Mouse (Mus musculus): Measurements from ENCODE around the gene Kcnb1.

DNA sequence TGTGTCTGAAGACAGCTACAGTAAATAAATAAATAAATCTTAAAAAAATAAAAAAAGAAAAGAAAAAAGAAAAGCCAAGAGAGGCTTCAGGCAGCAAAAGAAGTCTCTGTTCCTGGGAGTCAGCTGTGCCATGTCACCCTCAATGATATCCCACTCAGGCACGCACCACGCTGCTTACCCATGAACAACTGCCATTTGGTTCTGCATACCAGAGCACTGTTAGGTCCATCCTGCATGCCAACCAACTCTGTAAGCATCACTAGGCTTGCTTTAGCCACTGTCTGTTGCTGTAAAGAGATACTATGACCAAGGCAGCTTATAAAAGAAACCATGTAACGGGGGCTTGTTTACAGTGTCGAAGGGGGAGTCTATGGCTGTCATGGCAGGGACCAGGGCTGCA lies 113.6 kb downstream of the Kcnb1 start:
- TF ChIP-seq POLR2A (IDR thresholded peaks at IDR 0.05; ENCODE audit: borderline replicate concordance, low read depth, low read length) (no peak), CTCF (IDR thresholded peaks at IDR 0.05; ENCODE audit: low read depth, low read length) (no peak)
